Mouse (Mus musculus) kidney, adult 11 months (tissue): Measurements from ENCODE around the gene Myoz2.

ENCODE experiments used
- DNase-seq: peaks from one replicate; pipeline ENCODE4 v3.0.0; 2022

The Myoz2 gene

GRCm38 (mm10) chr3:123001053-123001452 lies 33.8 kb downstream of the Myoz2 start:
- DNase-seq, result peak; percentile 18

GRCm38 (mm10) chr3:122998511-122998910 lies 36.3 kb downstream of the Myoz2 start:
- no peak for DNase-seq

DNA sequence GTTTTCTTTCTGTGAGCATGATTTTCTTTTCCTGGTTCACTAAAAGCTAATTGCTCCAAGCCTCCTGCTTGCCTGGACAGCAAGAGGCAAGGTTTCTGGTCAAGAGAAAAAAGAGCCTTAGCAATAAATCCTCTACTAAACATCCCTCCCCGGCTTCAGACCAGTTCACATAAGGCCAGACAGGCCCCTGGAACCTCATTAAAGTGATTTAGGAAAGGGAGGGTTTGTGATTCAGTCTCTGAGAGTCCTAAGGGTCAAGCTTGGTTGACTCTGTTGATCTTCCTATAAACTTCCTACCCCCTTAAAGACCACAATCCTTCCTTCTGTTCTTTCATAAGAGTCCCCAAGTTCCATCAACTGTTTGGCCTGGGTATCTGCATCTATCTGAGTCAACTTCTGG lies 37.8 kb downstream of the Myoz2 start:
- DNase-seq, result no peak

- DNase-seq, result no peak
Observed at GRCm38 (mm10) chr3:122986906-122987305, 47.9 kb downstream of the Myoz2 start.

DNA sequence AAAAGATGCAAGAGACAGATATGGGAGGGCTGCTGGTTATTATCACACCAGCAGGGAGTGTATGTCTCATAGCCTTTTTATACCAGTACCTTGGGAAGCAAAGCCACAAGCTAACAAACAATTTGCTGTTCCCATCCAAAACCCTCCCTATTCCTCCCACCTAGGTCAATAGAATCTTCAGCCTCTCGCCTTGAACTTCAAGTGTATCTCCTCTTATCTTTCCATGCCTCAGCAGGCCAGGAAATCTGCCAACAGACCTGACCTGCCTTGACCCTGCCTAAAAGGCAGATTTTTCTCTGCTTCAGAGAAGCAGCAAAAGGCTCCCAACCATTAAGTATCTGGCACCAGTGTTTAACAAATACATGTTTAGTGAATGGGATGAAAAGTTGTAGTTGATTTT lies 48.4 kb downstream of the Myoz2 start:
- peak; percentile 44 for DNase-seq

DNA sequence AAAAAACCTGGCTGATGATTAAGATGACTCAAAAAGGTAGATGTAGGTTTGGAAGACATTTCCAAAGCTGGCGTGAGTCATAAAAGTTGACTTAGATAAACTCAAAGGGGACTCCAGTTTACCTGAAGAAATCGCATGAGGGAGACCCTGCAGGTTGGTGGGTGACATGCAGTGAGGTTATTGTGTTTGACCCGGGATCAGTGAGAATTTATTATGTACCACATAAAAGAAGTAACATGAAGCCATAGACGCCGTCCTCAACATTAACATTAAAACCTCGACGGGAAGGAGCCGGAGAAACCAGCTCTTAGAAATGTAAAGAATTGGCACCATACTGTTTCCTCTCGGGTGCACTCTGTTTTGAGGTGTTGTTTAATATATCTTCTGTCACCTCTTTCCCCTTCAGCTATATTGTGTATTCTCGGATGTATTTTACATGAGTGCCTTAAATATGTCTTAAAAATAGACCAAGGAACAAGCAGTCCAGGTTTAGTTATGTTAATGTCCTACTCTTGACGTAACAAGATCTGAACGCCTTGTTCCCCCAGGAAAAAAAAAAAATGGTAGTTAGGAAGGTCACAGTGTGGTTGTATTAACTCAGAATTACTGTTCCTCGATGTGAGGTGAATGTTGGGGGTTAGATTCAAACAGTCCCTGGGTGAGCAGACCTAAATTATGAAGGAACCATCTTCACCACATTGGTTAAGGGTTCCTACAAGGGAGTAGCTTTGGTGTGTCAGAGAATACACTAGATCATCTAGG lies 49.5 kb downstream of the Myoz2 start:
- DNase-seq, result peak; percentile 19

GRCm38 (mm10) chr3:122984249-122985182 lies 50.3 kb downstream of the Myoz2 start, which contains the start of gene Usp53:
Gene Usp53 (minus strand): TSS chr3:122984510.
- DNase-seq, result peak; percentile 93

DNA sequence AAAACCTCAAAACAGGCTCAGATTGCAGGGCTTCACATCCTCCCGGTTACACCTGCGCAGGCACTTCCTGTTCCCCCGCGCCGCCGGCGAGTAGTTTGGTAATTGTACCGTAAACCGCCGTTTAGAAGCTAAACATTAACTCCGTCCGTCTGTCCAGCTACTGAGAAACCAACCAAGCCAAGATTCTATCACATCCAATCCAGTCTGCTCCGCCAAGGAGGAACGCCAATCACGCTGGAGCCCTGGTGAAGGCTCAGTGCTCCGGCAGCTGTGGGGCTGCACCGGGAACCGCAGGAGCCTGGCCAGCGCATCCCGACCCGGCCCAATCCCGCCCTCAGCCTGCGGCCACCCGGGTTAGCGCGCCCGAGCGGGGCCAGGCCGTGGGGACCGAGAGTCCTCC lies 51.0 kb downstream of the Myoz2 start:
- DNase-seq, result peak; percentile 87

DNA sequence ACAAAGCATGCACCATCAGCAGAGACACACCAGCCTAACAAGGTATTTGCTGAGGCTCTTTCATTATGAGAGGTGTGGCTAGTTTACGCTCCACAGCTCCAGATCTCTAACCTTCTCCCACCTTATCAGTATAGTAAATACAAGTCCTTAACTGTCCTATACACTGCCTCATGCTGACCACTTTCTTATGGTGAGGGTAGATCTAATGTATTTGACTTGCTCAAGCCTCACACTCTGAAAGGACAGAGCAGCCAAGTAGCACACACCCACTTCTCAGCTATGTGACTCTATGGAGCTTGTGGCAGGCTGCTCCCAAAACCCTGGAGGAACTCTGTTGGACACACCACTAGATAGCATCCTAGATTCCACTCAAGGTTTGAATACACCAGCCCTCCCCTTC lies 58.9 kb downstream of the Myoz2 start:
- no peak for DNase-seq

DNA sequence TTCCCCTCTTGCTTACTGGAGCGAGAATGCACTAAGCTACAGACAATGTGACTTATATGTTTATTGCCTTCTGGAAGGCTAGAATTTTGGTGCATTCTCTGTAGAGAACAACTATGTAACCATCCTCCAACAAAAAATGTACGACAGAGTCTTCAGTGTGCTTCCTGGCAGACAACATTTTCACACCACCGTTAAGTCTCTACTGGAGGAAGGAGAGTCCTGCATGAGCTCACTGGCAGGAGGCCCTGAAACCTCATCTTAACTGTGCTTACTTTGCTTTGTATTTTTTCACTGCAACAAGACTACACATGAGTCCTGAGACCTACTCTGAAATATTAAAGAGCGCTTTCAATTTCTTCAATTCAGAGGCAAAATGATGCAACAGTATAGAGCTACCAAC lies 59.5 kb downstream of the Myoz2 start:
- DNase-seq, result no peak

DNA sequence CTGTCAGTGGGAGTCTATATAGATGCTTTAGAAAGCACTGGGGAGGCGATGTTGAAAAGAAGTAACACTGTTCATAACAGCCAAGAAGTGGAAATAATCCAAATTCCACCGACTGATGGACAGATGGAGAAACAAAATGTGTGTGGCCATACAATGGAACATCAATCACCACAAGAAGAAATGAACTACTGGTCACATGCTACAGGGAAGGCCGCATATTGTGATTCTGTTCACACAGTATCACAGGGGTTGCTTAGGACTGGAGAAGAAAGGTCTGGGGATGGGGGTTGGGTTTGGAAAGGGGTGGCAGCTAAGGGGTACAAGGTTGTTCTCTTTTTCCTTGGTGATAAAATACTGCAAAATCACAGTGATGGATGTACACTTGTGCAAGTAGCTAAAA lies 60.0 kb downstream of the Myoz2 start:
- no peak for DNase-seq

GRCm38 (mm10) chr3:122972126-122972822 lies 62.5 kb downstream of the Myoz2 start:
- no peak for DNase-seq

GRCm38 (mm10) chr3:122968391-122968790 lies 66.4 kb downstream of the Myoz2 start:
- DNase-seq, result no peak

DNA sequence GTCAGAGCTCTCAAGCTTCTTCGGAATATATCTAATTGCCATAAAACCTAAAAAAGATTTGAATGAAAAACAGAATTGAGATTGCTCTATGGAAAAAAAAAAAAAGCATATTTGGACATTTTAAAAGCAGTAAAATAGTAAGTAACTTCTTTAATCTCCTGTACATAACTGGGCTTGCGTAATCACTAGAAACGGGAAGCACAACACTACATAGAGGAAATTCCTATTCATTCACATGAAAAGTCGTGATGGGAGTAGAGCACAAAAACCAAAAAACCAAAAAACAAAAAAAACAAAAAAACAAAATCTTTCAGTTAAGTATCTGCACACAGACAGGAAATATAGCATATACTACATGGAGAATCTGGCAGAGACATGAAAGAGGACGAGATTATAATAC lies 70.5 kb downstream of the Myoz2 start:
- DNase-seq, result no peak
